Comparison of ENCODE assay signal across 8 mouse cellular contexts in genomic region chr8:95427594-95428535, GRCm38 (mm10). TPM values are rescaled to one million over a fixed set of nuclear protein-coding genes. Genes with fewer than 3 reads are reported as not detected.
DNase-seq lines count a peak whose midpoint lies in the region; ATAC-seq and TF ChIP-seq lines count a peak whose summit lies in the region.

No protein-coding gene starts in this region.

- H3K4me1 ChIP-seq in embryonic facial prominence, embryonic 15.5 days, result peaks cover 58% of the 10 kb centered on the region
- peaks cover 84% of the 10 kb centered on the region for H3K4me1 ChIP-seq in heart, embryonic 10.5 days
- H3K4me1 ChIP-seq in liver, embryonic 12.5 days, result peaks cover 58% of the 10 kb centered on the region
- peaks cover 46% of the 10 kb centered on the region for H3K4me1 ChIP-seq in stomach, embryonic 15.5 days

- no peaks in the 10 kb centered on the region for H3K27me3 ChIP-seq in embryonic facial prominence, embryonic 15.5 days
- no peaks in the 10 kb centered on the region for H3K27me3 ChIP-seq in heart, embryonic 10.5 days (ENCODE audit: insufficient read depth, poor library complexity, severe bottlenecking)
- H3K27me3 ChIP-seq in liver, embryonic 12.5 days (replicated peaks), result no peaks in the 10 kb centered on the region
- no peaks in the 10 kb centered on the region for H3K27me3 ChIP-seq in myocyte (ENCODE audit: control insufficient read depth, insufficient read depth, insufficient read length)
- no peaks in the 10 kb centered on the region for H3K27me3 ChIP-seq in stomach, embryonic 15.5 days (replicated peaks)

- H3K9ac ChIP-seq in embryonic facial prominence, embryonic 15.5 days, result no peak overlapping the region
- H3K9ac ChIP-seq in liver, embryonic 12.5 days, result no peak overlapping the region
- H3K9ac ChIP-seq in stomach, embryonic 15.5 days, result no peak overlapping the region

- peaks cover 2% of the 10 kb centered on the region; the same call in 1 of the 2 replicates for H3K36me3 ChIP-seq in embryonic facial prominence, embryonic 15.5 days
- H3K36me3 ChIP-seq in heart, embryonic 10.5 days, result peaks cover 13% of the 10 kb centered on the region; the same call in 1 of the 2 replicates
- peaks cover 10% of the 10 kb centered on the region for H3K36me3 ChIP-seq in liver, embryonic 12.5 days
- H3K36me3 ChIP-seq in myocyte (ENCODE audit: control insufficient read depth, insufficient read depth), result peaks cover 2% of the 10 kb centered on the region
- H3K36me3 ChIP-seq in stomach, embryonic 15.5 days, result 0 out of 2 replicates have a peak, but pooled peaks cover under 1% of the 10 kb centered on the region

- peak overlapping the region; percentile 22; the same call in 1 of the 2 replicates for H3K4me2 ChIP-seq in embryonic facial prominence, embryonic 15.5 days (replicated peaks)
- H3K4me2 ChIP-seq in liver, embryonic 12.5 days, result peak overlapping the region; percentile 44
- H3K4me2 ChIP-seq in myocyte (ENCODE audit: low read depth), result peak overlapping the region; percentile 48
- peak overlapping the region; percentile 43 for H3K4me2 ChIP-seq in stomach, embryonic 15.5 days

- H3K79me2 ChIP-seq in myocyte (ENCODE audit: control insufficient read depth, insufficient read depth), result peaks cover 77% of the 10 kb centered on the region

- WGBS in embryonic facial prominence, embryonic 15.5 days, result 24% methylated on average over 12 of the region's 12 CpGs
- 29% methylated on average over 12 of the region's 12 CpGs for WGBS in heart, embryonic 10.5 days
- 24% methylated on average over 12 of the region's 12 CpGs for WGBS in liver, embryonic 12.5 days (ENCODE audit: insufficient replicate concordance)
- whole genome bisulfite sequencing in stomach, embryonic 15.5 days, result 22% methylated on average over 12 of the region's 12 CpGs

- no peak overlapping the region for H3ac ChIP-seq in myocyte (ENCODE audit: control insufficient read depth, insufficient read length)

- H3K27ac ChIP-seq in embryonic facial prominence, embryonic 15.5 days (replicated peaks), result peak overlapping the region; percentile 83
- peak overlapping the region; percentile 90 for H3K27ac ChIP-seq in heart, embryonic 10.5 days
- 0 out of 2 replicates have a peak overlapping the region, but pooled peaks have one; percentile 36 for H3K27ac ChIP-seq in liver, embryonic 12.5 days
- H3K27ac ChIP-seq in stomach, embryonic 15.5 days, result peak overlapping the region; percentile 91

- ATAC-seq in CD4-positive, CD25-positive, alpha-beta regulatory T cell, adult 4 months, result peak; percentile 78
- no peak for ATAC-seq in embryonic facial prominence, embryonic 15.5 days (ENCODE audit: insufficient number of reproducible peaks, low FRiP score, low TSS enrichment, low read depth)
- 0 out of 2 replicates have a peak, but pooled peaks have one; percentile 47 for ATAC-seq in liver, embryonic 12.5 days
- ATAC-seq in stomach, embryonic 15.5 days (ENCODE audit: insufficient read depth, low FRiP score, low read depth), result 0 out of 2 replicates have a peak, but pooled peaks have one; percentile 23

- TF ChIP-seq POLR2A in myocyte (IDR thresholded peaks at IDR 0.05; ENCODE audit: insufficient read length, low read depth), result no peak

- no peak overlapping the region for H3K4me3 ChIP-seq in embryonic facial prominence, embryonic 15.5 days (replicated peaks)
- H3K4me3 ChIP-seq in heart, embryonic 10.5 days, result peak overlapping the region; percentile 7; the same call in 1 of the 2 replicates
- 0 out of 2 replicates have a peak overlapping the region, but pooled peaks have one; percentile 4 for H3K4me3 ChIP-seq in liver, embryonic 12.5 days
- no peak overlapping the region for H3K4me3 ChIP-seq in myocyte
- no peak overlapping the region; the same call in 1 of the 2 replicates for H3K4me3 ChIP-seq in stomach, embryonic 15.5 days (replicated peaks)

- peak; percentile 74 for DNase-seq in adrenal gland, postnatal 25 days
- DNase-seq in heart, embryonic 10.5 days (ENCODE audit: low spot score), result peak; percentile 92
- DNase-seq in kidney, adult 9 months, result peak; percentile 81

- no peaks in the 10 kb centered on the region for H3K9me3 ChIP-seq in embryonic facial prominence, embryonic 15.5 days (replicated peaks)
- no peaks in the 10 kb centered on the region for H3K9me3 ChIP-seq in heart, embryonic 10.5 days
- no peaks in the 10 kb centered on the region for H3K9me3 ChIP-seq in liver, embryonic 12.5 days (replicated peaks)
- no peaks in the 10 kb centered on the region for H3K9me3 ChIP-seq in stomach, embryonic 15.5 days

TF ChIP-seq in myocyte, 11 proteins besides CTCF, POLR2A, EP300 and RAD21:
- TF ChIP-seq MYOD1 (IDR thresholded peaks at IDR 0.05; ENCODE audit: control insufficient read depth in 1 of 3, insufficient read length in 2 of 3, low read depth in 2 of 3), result no peak
- no peak for TF ChIP-seq CEBPB (IDR thresholded peaks at IDR 0.05; ENCODE audit: insufficient read depth, poor library complexity, severe bottlenecking)
- no peak for TF ChIP-seq POLR2AphosphoS2 (IDR thresholded peaks at IDR 0.05; ENCODE audit: insufficient read length, low read depth)
- TF ChIP-seq USF1 (IDR thresholded peaks at IDR 0.05; ENCODE audit: low read depth), result no peak
- no peak for TF ChIP-seq REST (IDR thresholded peaks at IDR 0.05; ENCODE audit: insufficient read depth, insufficient read length)
- no peak for TF ChIP-seq TCF12 (IDR thresholded peaks at IDR 0.05; ENCODE audit: insufficient read depth, poor library complexity, severe bottlenecking)
- no peak for TF ChIP-seq MYOG (IDR thresholded peaks at IDR 0.05; ENCODE audit: control insufficient read depth in 1 of 3, insufficient read depth in 1 of 3, insufficient read length in 2 of 3, low read depth in 2 of 3)
- TF ChIP-seq SRF (IDR thresholded peaks at IDR 0.05; ENCODE audit: control insufficient read depth, insufficient read length, low read depth), result no peak
- TF ChIP-seq MAX (IDR thresholded peaks at IDR 0.05; ENCODE audit: low read depth), result no peak
- TF ChIP-seq TCF3 (IDR thresholded peaks at IDR 0.05; ENCODE audit: insufficient read length, low read depth), result no peak
- no peak for TF ChIP-seq E2F4 (IDR thresholded peaks at IDR 0.05; ENCODE audit: insufficient read depth)

RNA-seq across cellular contexts. Expression of gene Cfap20, which starts 6.8 kb away (rescaled TPM):
- polyA plus RNA-seq in CD4-positive, CD25-positive, alpha-beta regulatory T cell, adult 4 months (2017; shearing (Covaris generic)), result 10 to 100 TPM; 57.9 to 91.6 TPM
- total RNA-seq in adrenal gland, postnatal 25 days (2021), result 53.1 and 58.0 TPM in 2 replicates
- 138 and 155 TPM in 2 replicates for polyA plus RNA-seq in embryonic facial prominence, embryonic 15.5 days (2015; fragmentation: Nextera tagmentation; extraction: Ambion mirVana)
- polyA plus RNA-seq in heart, embryonic 10.5 days (2016; fragmentation: Nextera tagmentation; extraction: Ambion mirVana), result 126 and 129 TPM in 2 replicates
- 44.2 and 45.9 TPM in 2 replicates for polyA plus RNA-seq in liver, embryonic 12.5 days (2016; fragmentation: Nextera tagmentation; extraction: Ambion mirVana)
- polyA plus RNA-seq in myocyte (2012; fragmentation: generic; extraction: Trizol), result 39.9 TPM
- polyA plus RNA-seq in stomach, embryonic 15.5 days (2015; fragmentation: Nextera tagmentation; extraction: Ambion mirVana), result 134 and 140 TPM in 2 replicates

Comparison
In these comparisons a context has a peak if more than half of its experiments do, and no peak if none do; other contexts are left out.
1. H3K27ac ChIP-seq: peak in every context shown above with its lines; median percentile 91 in stomach, embryonic 15.5 days; 90 in heart, embryonic 10.5 days; 83 in embryonic facial prominence, embryonic 15.5 days; 36 in liver, embryonic 12.5 days.
2. H3K4me3 ChIP-seq: peak in heart, embryonic 10.5 days (single experiment) and liver, embryonic 12.5 days (single experiment); none in embryonic facial prominence, embryonic 15.5 days (single experiment), myocyte (single experiment) and stomach, embryonic 15.5 days (single experiment).
3. Peak in every context shown above with its lines, with median percentiles within 50 percentile points of each other: DNase-seq and H3K4me2 ChIP-seq.